Mouse (Mus musculus) neutrophil, adult 65 days (primary cell): ENCODE data around the gene Aspg. TPM values are rescaled to one million over a fixed set of nuclear protein-coding genes. Genes with fewer than 3 reads are reported as not detected.

ENCODE experiments used
- total RNA-seq: library from RNA; stranded (reverse); gene quantifications from 2 replicates; pipeline ENCODE4 v1.2.4, GENCODE M21; 2023

The Aspg gene
- 0.36 and 1.1 TPM in 2 replicates for total RNA-seq

GRCm38 (mm10) chr12:112106541-112106971 is at the start of gene Aspg:
TSS of gene Aspg (plus strand) at chr12:112106679.

GRCm38 (mm10) chr12:112145875-112146651 is 39.6 kb downstream of the Aspg start, which contains the start of gene Kif26a:
TSS of gene Kif26a (plus strand) at chr12:112146208.

Other genes with a start within 250 kb of the Aspg start
- gene Ppp1r13b, start 198.6 kb upstream of the Aspg start, total RNA-seq, result 1.1 and 1.5 TPM in 2 replicates
- gene Atp5mpl, start 139.7 kb upstream of the Aspg start, total RNA-seq, result 109 and 127 TPM in 2 replicates
- 0.14 TPM in 1 of 2 replicates, not detected in the other for gene Tdrd9, start 135.1 kb upstream of the Aspg start, total RNA-seq
- gene Rd3l, start 125.4 kb upstream of the Aspg start, total RNA-seq, result not detected in 2 replicates
- gene Kif26a, start 39.5 kb downstream of the Aspg start, total RNA-seq, result not detected in 2 replicates